17 mouse cellular contexts compared by ENCODE assay signal in genomic region chr3:21761219-21761600, GRCm38 (mm10).
A peak's percentile ranks its signal among the peaks of the same experiment; 100 is the strongest.
DNase-seq lines count a peak whose midpoint lies in the region; TF ChIP-seq lines count a peak whose summit lies in the region.
"Had no signal": no experiment of that assay in that cellular context is flagged by ENCODE, and none has a peak within 500 bp of the region (broad histone marks: within the 10 kb centered on the region; RNA-seq: fewer than 3 reads in every experiment).

No protein-coding gene starts in this region.

- peak; percentile 7 for DNase-seq in lung, postnatal 25 days (ENCODE audit: low spot score)
- no peak for DNase-seq in lung, postnatal 10 days
- peak; percentile 80 for DNase-seq in Muller cell, postnatal 12 days (ENCODE audit: inconsistent ontology term)
- DNase-seq in layer of hippocampus, adult 9-11 months = no peak
- DNase-seq in forebrain, embryonic 10.5 days (ENCODE audit: extremely low spot score, low spot score) = no peak
- DNase-seq in gastrocnemius, postnatal 10 days = no peak
- DNase-seq: cerebellum, adult 18-20 months; cerebellum, adult 9-11 months; cerebellum, postnatal 36 days; gastrocnemius, postnatal 14 days had no signal

- no peaks in the 10 kb centered on the region for H3K9me3 ChIP-seq in forebrain, embryonic 10.5 days
- H3K9me3 ChIP-seq: embryonic facial prominence, embryonic 13.5 days; G1E; heart, embryonic 15.5 days; hindbrain, embryonic 13.5 days had no signal

- H3K27me3 ChIP-seq in forebrain, embryonic 10.5 days (ENCODE audit: poor library complexity, severe bottlenecking) = no peaks in the 10 kb centered on the region
- H3K27me3 ChIP-seq: embryonic facial prominence, embryonic 13.5 days; heart, embryonic 15.5 days; hindbrain, embryonic 13.5 days had no signal

- H3K36me3 ChIP-seq in forebrain, embryonic 10.5 days (replicated peaks) = no peaks in the 10 kb centered on the region
- H3K36me3 ChIP-seq: embryonic facial prominence, embryonic 13.5 days; G1E; heart, embryonic 15.5 days; hindbrain, embryonic 13.5 days had no signal

- H3K4me1 ChIP-seq in embryonic fibroblast, embryonic 13.5 days (ENCODE audit: control insufficient read depth, insufficient read depth, low read length) = no peaks in the 10 kb centered on the region; the same call in 1 of the 2 replicates
- no peaks in the 10 kb centered on the region for H3K4me1 ChIP-seq in forebrain, embryonic 10.5 days
- H3K4me1 ChIP-seq: heart, embryonic 15.5 days; hindbrain, embryonic 13.5 days had no signal

- TF ChIP-seq POLR2A in embryonic fibroblast, embryonic 13.5 days (IDR thresholded peaks at IDR 0.05; ENCODE audit: low read depth, low read length) = no peak

- no peak for TF ChIP-seq CTCF in embryonic fibroblast, embryonic 13.5 days (IDR thresholded peaks at IDR 0.05; ENCODE audit: borderline replicate concordance, insufficient read depth, low read length)

- H3K4me3 ChIP-seq in embryonic fibroblast, embryonic 13.5 days (ENCODE audit: insufficient read depth, low read length) = no peak overlapping the region
- H3K4me3 ChIP-seq in forebrain, embryonic 10.5 days = no peak overlapping the region
- H3K4me3 ChIP-seq: embryonic facial prominence, embryonic 13.5 days; heart, adult 2 months; heart, embryonic 15.5 days; hindbrain, embryonic 13.5 days had no signal

- peak overlapping the region; percentile 85 for H3K27ac ChIP-seq in embryonic fibroblast, embryonic 13.5 days (ENCODE audit: insufficient read depth, low read length)
- H3K27ac ChIP-seq in forebrain, embryonic 10.5 days = no peak overlapping the region
- H3K27ac ChIP-seq: embryonic facial prominence, embryonic 13.5 days; heart, adult 2 months; heart, embryonic 15.5 days; hindbrain, embryonic 13.5 days; hindbrain, postnatal 0 days had no signal

Comparison
In these comparisons a context has a peak if more than half of its experiments do, and no peak if none do; other contexts are left out.
1. DNase-seq: peak in lung, postnatal 25 days (single experiment) and Muller cell, postnatal 12 days (single experiment); none in lung, postnatal 10 days (single experiment), layer of hippocampus, adult 9-11 months (single experiment), forebrain, embryonic 10.5 days (single experiment) and gastrocnemius, postnatal 10 days (single experiment).